Mouse (Mus musculus): ENCODE data around the gene Nt5c3b. TPM values are rescaled to one million over a fixed set of nuclear protein-coding genes. Genes with fewer than 3 reads are reported as not detected.

Gene Nt5c3b
- polyA plus RNA-seq, 1 experiment from 2014 or later, result 100 TPM

Small RNA genes within 50 kb of the gene (microRNA-seq; reads per million reads assigned to microRNA genes)
- gene Gm27374 (not detected), gene Mir7116 (1.2 reads per million)

Other genes with a start within 250 kb of the Nt5c3b start
- gene Krt9, start 248.6 kb downstream of the Nt5c3b start, polyA plus RNA-seq (2014; fragmentation: Nextera tagmentation; extraction: Ambion mirVana), result not detected in 2 replicates
- not detected in 2 replicates for gene Krt14, start 234.3 kb downstream of the Nt5c3b start, polyA plus RNA-seq (2014; fragmentation: Nextera tagmentation; extraction: Ambion mirVana)
- not detected in 2 replicates for gene Krt16, start 192.9 kb downstream of the Nt5c3b start, polyA plus RNA-seq (2014; fragmentation: Nextera tagmentation; extraction: Ambion mirVana)
- not detected in 2 replicates for gene Krt17, start 180.8 kb downstream of the Nt5c3b start, polyA plus RNA-seq (2014; fragmentation: Nextera tagmentation; extraction: Ambion mirVana)
- gene Krt42, start 171.9 kb downstream of the Nt5c3b start, polyA plus RNA-seq (2014; fragmentation: Nextera tagmentation; extraction: Ambion mirVana), result not detected in 2 replicates
- 1,318 and 1,476 TPM in 2 replicates for gene Eif1, start 121.9 kb downstream of the Nt5c3b start, polyA plus RNA-seq (2014; fragmentation: Nextera tagmentation; extraction: Ambion mirVana)
- 0.93 and 1.3 TPM in 2 replicates for gene Gast, start 107.4 kb downstream of the Nt5c3b start, polyA plus RNA-seq (2014; fragmentation: Nextera tagmentation; extraction: Ambion mirVana)
- 108 and 170 TPM in 2 replicates for gene Hap1, start 85.7 kb downstream of the Nt5c3b start, polyA plus RNA-seq (2014; fragmentation: Nextera tagmentation; extraction: Ambion mirVana)
- gene Jup, start 44.0 kb downstream of the Nt5c3b start, polyA plus RNA-seq (2014; fragmentation: Nextera tagmentation; extraction: Ambion mirVana), result 70.0 and 75.2 TPM in 2 replicates
- gene P3h4, start 27.0 kb downstream of the Nt5c3b start, polyA plus RNA-seq (2014; fragmentation: Nextera tagmentation; extraction: Ambion mirVana), result 13.9 and 16.4 TPM in 2 replicates
- gene Fkbp10, start 26.1 kb downstream of the Nt5c3b start, polyA plus RNA-seq (2014; fragmentation: Nextera tagmentation; extraction: Ambion mirVana), result 9.0 and 20.1 TPM in 2 replicates
- gene Klhl10, start 109 bp upstream of the Nt5c3b start, polyA plus RNA-seq (2014; fragmentation: Nextera tagmentation; extraction: Ambion mirVana), result 0.55 and 0.82 TPM in 2 replicates
- 17.6 and 18.8 TPM in 2 replicates for gene Klhl11, start 30.9 kb upstream of the Nt5c3b start, polyA plus RNA-seq (2014; fragmentation: Nextera tagmentation; extraction: Ambion mirVana)
- gene Acly, start 86.2 kb upstream of the Nt5c3b start, polyA plus RNA-seq (2014; fragmentation: Nextera tagmentation; extraction: Ambion mirVana), result 161 and 219 TPM in 2 replicates
- 1.9 and 2.5 TPM in 2 replicates for gene Ttc25, start 103.8 kb upstream of the Nt5c3b start, polyA plus RNA-seq (2014; fragmentation: Nextera tagmentation; extraction: Ambion mirVana)
- 24.8 and 28.7 TPM in 2 replicates for gene Cnp, start 133.1 kb upstream of the Nt5c3b start, polyA plus RNA-seq (2014; fragmentation: Nextera tagmentation; extraction: Ambion mirVana)
- gene Nkiras2, start 177.4 kb upstream of the Nt5c3b start, polyA plus RNA-seq (2014; fragmentation: Nextera tagmentation; extraction: Ambion mirVana), result 125 and 129 TPM in 2 replicates
- 93.7 and 108 TPM in 2 replicates for gene Dnajc7, start 178.4 kb upstream of the Nt5c3b start, polyA plus RNA-seq (2014; fragmentation: Nextera tagmentation; extraction: Ambion mirVana)